Mouse (Mus musculus) cerebellum, adult 2 months (tissue): ENCODE measurements at regions not wholly inside any gene's neighbourhood (a gene's known extent, or its start where the extent isn't known, plus 50 kb on each side); places are given as distances from the start of the nearest gene placed in this dataset.

Source experiments
- CTCF ChIP-seq: fragments of 200-500 bp; IDR thresholded peaks from 2 replicates; pipeline ENCODE4 v1.5.1; 2011; ENCODE audit warnings: low read depth, mild to moderate bottlenecking, control low read depth, low read length, moderate library complexity, borderline replicate concordance; ENCODE audit not compliant: insufficient read depth
- POLR2A ChIP-seq: fragments of 200-500 bp; IDR thresholded peaks from 2 replicates; pipeline ENCODE4 v1.6.1; 2011; ENCODE audit warnings: low read length, control low read depth, borderline replicate concordance; ENCODE audit not compliant: insufficient read depth

GRCm38 (mm10) chr19:59402097-59402496 is 56.1 kb upstream of the Emx2 start:
- no peak for TF ChIP-seq POLR2A
- no peak for TF ChIP-seq CTCF
